Mouse (Mus musculus) liver, adult 2 months (tissue): ENCODE results near the gene Slc39a2. TPM values are rescaled to one million over a fixed set of nuclear protein-coding genes. Genes with fewer than 3 reads are reported as not detected.
A peak's percentile ranks its signal among the peaks of the same experiment; 100 is the strongest.

Source experiments
- DNase-seq: peaks from one replicate; pipeline ENCODE4 v3.0.0-alpha.2; 2011; ENCODE audit warnings: low read depth, low spot score; ENCODE audit errors: extremely low read depth
- H3K27ac ChIP-seq: fragments of 200-500 bp; replicated peaks from 2 replicates; pipeline ENCODE4 v1.5.1; 2012; ENCODE audit warnings: low read depth, mild to moderate bottlenecking, control low read depth, inconsistent platforms, low read length; ENCODE audit not compliant: insufficient read depth
- H3K27me3 ChIP-seq: fragments of 200-500 bp; 2 replicates; pipeline ENCODE4 v1.6.1; 2012; ENCODE audit warnings: mild to moderate bottlenecking, moderate library complexity, low read length, inconsistent platforms; ENCODE audit not compliant: control insufficient read depth, insufficient read depth
- H3K36me3 ChIP-seq: fragments of 200-500 bp; 2 replicates; pipeline ENCODE4 v1.6.1; 2012; ENCODE audit warnings: low read length, inconsistent platforms; ENCODE audit not compliant: control insufficient read depth, insufficient read depth
- H3K4me1 ChIP-seq: fragments of 200-500 bp; 2 replicates; pipeline ENCODE4 v1.6.1; 2011; ENCODE audit warnings: low read length; ENCODE audit not compliant: control insufficient read depth, insufficient read depth
- H3K4me3 ChIP-seq: fragments of 200-500 bp; 2 replicates; pipeline ENCODE4 v1.5.1; 2011; ENCODE audit warnings: low read depth, mild to moderate bottlenecking, control low read depth, low read length, moderate library complexity; ENCODE audit not compliant: insufficient read depth
- H3K79me2 ChIP-seq: fragments of 200-500 bp; 2 replicates; pipeline ENCODE4 v1.6.1; 2012; ENCODE audit warnings: inconsistent platforms, mild to moderate bottlenecking, low read length, moderate library complexity; ENCODE audit not compliant: control insufficient read depth, insufficient read depth
- H3K9ac ChIP-seq: fragments of 200-500 bp; 2 replicates; pipeline ENCODE4 v1.6.1; 2012; ENCODE audit warnings: low read depth, mild to moderate bottlenecking, control low read depth, inconsistent platforms, low read length
- CTCF ChIP-seq: fragments of 200-500 bp; IDR thresholded peaks from 2 replicates; pipeline ENCODE4 v1.5.1; 2011; ENCODE audit warnings: low read depth, low read length, control low read depth
- POLR2A ChIP-seq: fragments of 200-500 bp; IDR thresholded peaks from 2 replicates; pipeline ENCODE4 v1.6.1; 2011; ENCODE audit warnings: low read length, control low read depth; ENCODE audit not compliant: insufficient read depth; ENCODE audit errors: extremely low read depth
- WGBS: fragments of 180-500 bp; shearing (Covaris S2); methylation state at CpG from one replicate; pipeline ENCODE4 v1.1.7; 2018; 5-methylcytosine and 5-hydroxymethylcytosine counted together
- polyA plus RNA-seq: library from polyadenylated mRNA; depleted of rRNA; stranded (reverse); fragments of >200 nt; gene quantifications from 2 replicates; pipeline ENCODE4 v1.2.3, GENCODE M21; 2012
- total RNA-seq: library from RNA; depleted of rRNA; stranded (reverse); fragments of >200 nt; gene quantifications from 2 replicates; pipeline ENCODE4 v1.2.3, GENCODE M21; 2014

The Slc39a2 gene
- total and polyA plus RNA-seq, 2 experiments = 0.65 to 1.8 TPM

- Histone ChIP-seq H3K4me3 (peak overlapping the region; percentile 21), H3K4me1 (peaks cover 17% of the 10 kb centered on the region), H3K27me3 (no peaks in the 10 kb centered on the region), H3K36me3 (no peaks in the 10 kb centered on the region), H3K9ac (peak overlapping the region; percentile 46), H3K79me2 (no peaks in the 10 kb centered on the region), H3K27ac (peak overlapping the region; percentile 96)
- DNase-seq = no peak
- TF ChIP-seq CTCF (no peak), POLR2A (no peak)
- WGBS = 9% methylated on average over 9 of the region's 9 CpGs
Measured at GRCm38 (mm10) chr14:51929968-51930367, 37.3 kb downstream of the Slc39a2 start.

GRCm38 (mm10) chr14:51930824-51931223 is 38.1 kb downstream of the Slc39a2 start:
- H3K9ac ChIP-seq = no peak overlapping the region
- no peaks in the 10 kb centered on the region for H3K36me3 ChIP-seq
- WGBS = 16% methylated on average over 5 of the region's 5 CpGs
- H3K79me2 ChIP-seq = no peaks in the 10 kb centered on the region
- H3K27ac ChIP-seq = peak overlapping the region; percentile 96
- TF ChIP-seq CTCF (peak; percentile 53; the same call in 1 of the 2 replicates), POLR2A (no peak)
- no peaks in the 10 kb centered on the region for H3K27me3 ChIP-seq
- H3K4me3 ChIP-seq = no peak overlapping the region
- peak; percentile 85 for DNase-seq
- H3K4me1 ChIP-seq = peaks cover 17% of the 10 kb centered on the region

- Histone ChIP-seq H3K27ac (peak overlapping the region; percentile 14), H3K27me3 (no peaks in the 10 kb centered on the region), H3K9ac (no peak overlapping the region), H3K36me3 (no peaks in the 10 kb centered on the region), H3K4me3 (no peak overlapping the region), H3K79me2 (no peaks in the 10 kb centered on the region), H3K4me1 (peaks cover 17% of the 10 kb centered on the region)
- peak; percentile 57 for DNase-seq
- WGBS = 35% methylated on average over 10 of the region's 10 CpGs
- TF ChIP-seq POLR2A (no peak), CTCF (no peak)
Measured at GRCm38 (mm10) chr14:51932092-51933020, 39.7 kb downstream of the Slc39a2 start.

- no peaks in the 10 kb centered on the region for H3K36me3 ChIP-seq
- H3K79me2 ChIP-seq = no peaks in the 10 kb centered on the region
- DNase-seq = no peak
- H3K9ac ChIP-seq = no peak overlapping the region
- H3K4me1 ChIP-seq = peaks cover 15% of the 10 kb centered on the region
- 88% methylated on average over 9 of the region's 9 CpGs for WGBS
- no peaks in the 10 kb centered on the region for H3K27me3 ChIP-seq
- TF ChIP-seq CTCF (no peak), POLR2A (no peak)
- H3K4me3 ChIP-seq = no peak overlapping the region
- H3K27ac ChIP-seq = peak overlapping the region; percentile 28; the same call in 1 of the 2 replicates
Measured at GRCm38 (mm10) chr14:51939005-51939404, 46.3 kb downstream of the Slc39a2 start.

- Histone ChIP-seq H3K36me3 (peaks cover 3% of the 10 kb centered on the region; the same call in 1 of the 2 replicates), H3K79me2 (no peaks in the 10 kb centered on the region), H3K4me1 (peaks cover 19% of the 10 kb centered on the region), H3K4me3 (peak overlapping the region; percentile 42), H3K9ac (peak overlapping the region; percentile 74), H3K27ac (peak overlapping the region; percentile 99), H3K27me3 (no peaks in the 10 kb centered on the region)
- TF ChIP-seq POLR2A (no peak), CTCF (no peak)
- peak; percentile 87 for DNase-seq
- 8% methylated on average over 8 of the region's 8 CpGs for WGBS
Measured at GRCm38 (mm10) chr14:51940944-51941560, 48.4 kb downstream of the Slc39a2 start.

GRCm38 (mm10) chr14:51941577-51941976 is 48.9 kb downstream of the Slc39a2 start:
- H3K4me3 ChIP-seq = peak overlapping the region; percentile 42
- peak; percentile 88 for DNase-seq
- H3K4me1 ChIP-seq = peaks cover 19% of the 10 kb centered on the region
- H3K27me3 ChIP-seq = no peaks in the 10 kb centered on the region
- TF ChIP-seq POLR2A = no peak
- no peak for TF ChIP-seq CTCF
- peaks cover 3% of the 10 kb centered on the region; the same call in 1 of the 2 replicates for H3K36me3 ChIP-seq
- 9% methylated on average over 9 of the region's 9 CpGs for WGBS
- peak overlapping the region; percentile 74 for H3K9ac ChIP-seq
- H3K79me2 ChIP-seq = no peaks in the 10 kb centered on the region
- H3K27ac ChIP-seq = peak overlapping the region; percentile 99
